Mouse (Mus musculus): ENCODE data around the gene Adamts7.

Gene Adamts7

DNA sequence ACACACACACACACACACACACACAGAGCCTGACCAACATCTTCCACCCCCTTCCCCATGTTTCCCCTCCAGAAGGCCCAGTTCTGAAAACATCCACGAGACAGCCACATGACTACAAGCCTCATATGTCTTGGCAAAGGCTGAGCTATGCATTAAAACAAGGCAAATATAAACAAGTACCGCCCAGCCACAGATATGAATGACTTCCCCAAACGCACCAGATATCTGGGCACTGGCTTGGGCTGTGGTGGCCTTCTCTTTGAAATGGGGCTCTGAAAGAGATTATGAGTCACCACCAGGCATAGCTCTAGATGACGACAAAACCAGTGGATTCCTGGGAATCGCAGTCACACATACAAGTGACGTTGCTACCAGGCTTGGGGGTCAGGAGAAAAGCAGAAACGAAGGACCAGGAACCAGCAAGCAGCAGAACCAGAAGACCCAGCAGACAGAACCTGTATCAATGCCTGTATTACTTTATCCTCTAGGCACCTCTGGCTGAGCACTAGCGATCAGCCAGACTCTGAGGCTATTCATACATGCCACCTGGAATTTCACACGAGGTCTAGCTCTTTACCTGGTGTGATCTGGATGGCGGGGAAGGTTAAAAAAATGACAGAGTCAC is 72.5 kb downstream of the Adamts7 start:
- no peak for DNase-seq (ENCODE audit: low spot score)

DNA sequence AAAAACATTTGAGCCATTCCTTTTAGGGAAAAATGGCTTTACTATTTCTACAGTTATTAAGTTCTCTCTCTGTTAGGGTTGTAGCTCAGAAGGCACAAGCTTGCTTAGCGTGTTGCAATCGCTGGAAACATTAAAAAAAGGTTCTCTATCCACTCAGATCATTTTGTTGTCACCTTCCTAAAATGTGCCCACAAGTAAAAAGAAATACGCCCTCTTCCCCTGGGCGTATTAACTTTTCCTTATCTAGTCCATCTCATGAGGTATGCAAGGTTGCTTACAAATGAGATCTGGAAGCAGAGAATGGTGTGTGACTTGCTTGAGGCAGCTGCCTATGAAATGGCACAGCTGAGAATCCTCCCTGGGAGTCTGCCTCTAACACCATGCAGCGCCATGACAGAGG is 73.9 kb downstream of the Adamts7 start:
- no peak for DNase-seq (ENCODE audit: low spot score)

GRCm38 (mm10) chr9:90237232-90238062 is 74.6 kb downstream of the Adamts7 start:
- DNase-seq (ENCODE audit: low spot score), result no peak

DNA sequence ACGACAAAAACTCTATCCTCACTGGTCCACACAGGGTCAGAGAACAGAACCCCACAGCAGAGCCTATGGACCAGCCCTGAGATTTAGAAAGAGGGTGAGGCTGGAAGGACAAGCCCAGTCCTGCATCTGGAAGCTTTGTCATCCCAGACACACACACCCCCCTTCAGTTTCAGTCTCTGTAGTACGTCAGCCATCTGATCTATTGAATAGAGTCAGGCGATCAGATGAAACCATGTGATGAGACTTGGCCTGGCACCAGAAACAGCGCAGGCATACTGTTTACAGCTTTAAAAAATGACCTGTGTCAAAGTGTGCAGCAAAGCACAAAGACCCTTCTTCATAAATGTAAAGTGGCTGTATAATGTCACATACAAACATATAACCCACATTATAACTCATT is 77.7 kb downstream of the Adamts7 start:
- no peak for DNase-seq (ENCODE audit: low spot score)

DNA sequence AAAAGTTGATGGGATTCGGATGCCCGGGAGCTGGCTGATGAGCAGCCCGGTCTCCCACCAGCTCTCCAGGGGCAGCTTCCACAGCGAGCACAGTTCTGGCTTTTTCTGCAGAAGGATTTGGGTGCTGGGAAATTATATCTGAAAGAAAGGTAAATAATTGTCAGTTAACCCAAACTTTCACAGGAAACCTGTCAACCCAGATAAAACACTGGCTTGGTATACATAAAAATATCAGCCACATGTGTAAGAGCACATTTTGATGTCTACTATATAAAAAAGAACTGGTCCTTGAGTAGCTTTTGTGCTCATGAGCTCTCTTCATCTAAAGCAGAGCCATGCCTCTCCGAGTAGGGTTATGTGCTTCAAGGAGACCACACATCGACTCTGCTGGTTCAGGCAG is 78.2 kb downstream of the Adamts7 start:
- DNase-seq (ENCODE audit: low spot score), result no peak

GRCm38 (mm10) chr9:90241618-90242017 is 78.7 kb downstream of the Adamts7 start:
- no peak for DNase-seq (ENCODE audit: low spot score)

DNA sequence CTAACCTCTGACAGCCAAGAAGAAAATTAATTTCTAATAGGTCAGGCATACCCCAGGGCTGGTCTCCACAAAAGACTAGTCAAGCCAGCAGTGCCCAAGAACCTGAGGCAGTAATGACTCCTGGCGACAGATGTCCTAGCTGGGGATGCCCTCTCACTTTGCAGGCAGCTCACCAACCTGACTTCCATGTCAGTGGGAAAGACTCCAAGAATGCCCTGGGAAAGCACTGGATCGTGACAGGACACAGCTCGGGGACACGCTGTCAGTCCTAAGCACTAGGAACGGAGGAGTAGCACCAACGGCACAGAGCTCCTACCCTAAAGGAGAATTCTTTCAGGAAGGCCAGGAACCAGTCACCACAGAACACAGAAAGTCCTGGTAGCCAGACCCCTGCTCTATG is 79.4 kb downstream of the Adamts7 start:
- no peak for DNase-seq (ENCODE audit: low spot score)

DNA sequence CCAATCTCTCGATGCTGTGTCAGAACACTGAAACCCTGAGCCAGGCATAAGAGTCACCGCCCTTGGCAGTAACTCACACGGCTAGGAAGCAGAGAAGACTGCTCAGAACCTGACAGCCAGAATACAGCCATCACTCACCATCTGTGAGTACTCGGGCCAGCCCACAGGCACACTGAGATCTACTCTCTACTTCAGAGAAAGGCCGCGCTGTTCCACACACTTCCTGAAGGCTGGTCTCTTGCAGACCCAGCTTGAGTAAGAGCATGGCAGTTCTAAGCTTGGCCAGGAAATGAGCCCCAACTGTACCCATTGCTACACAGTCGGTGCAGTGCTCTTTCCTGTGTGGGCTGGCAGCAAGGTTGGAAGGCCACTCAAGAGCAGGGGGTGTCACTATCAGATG is 80.0 kb downstream of the Adamts7 start:
- peak; percentile 22 for DNase-seq (ENCODE audit: low spot score)

DNA sequence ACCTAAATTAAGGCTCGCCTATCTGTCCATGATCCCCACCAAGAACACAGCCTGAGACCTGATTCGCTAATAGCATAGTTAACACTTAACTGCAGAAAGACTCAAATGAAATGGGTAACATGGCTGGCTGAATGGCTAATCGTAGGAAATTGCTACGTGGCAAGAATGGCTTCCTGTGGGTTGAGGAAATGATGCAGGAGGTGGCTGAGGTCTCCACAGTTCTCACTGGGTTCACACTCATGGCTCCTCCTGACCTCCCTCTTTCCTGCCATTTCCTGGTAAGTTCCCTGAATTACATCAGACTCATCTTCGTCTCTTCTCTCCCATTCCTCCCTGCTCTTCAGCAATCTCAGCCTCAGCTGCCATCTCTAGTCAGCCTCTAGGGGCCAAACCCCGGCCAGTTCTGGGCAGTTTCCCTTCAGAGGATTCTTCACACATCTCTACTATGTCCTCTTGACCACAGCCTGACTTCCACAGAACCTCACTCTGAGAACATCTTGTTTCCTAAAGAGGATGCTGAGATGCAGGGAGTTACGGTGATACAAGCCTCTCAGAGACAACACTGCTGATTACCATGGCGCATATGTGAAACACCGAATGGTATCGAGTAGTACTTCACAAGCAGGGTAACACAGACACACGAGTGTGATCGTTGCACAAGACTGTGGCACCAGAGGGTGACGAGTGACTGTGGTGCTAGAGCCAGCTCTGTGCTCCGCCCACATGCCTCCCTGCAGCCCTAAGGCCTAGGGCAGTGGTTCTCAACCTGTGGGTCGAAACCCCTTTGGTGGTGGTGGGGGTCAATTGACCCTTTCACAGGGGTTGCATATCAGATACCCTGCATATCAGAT is 81.7 kb downstream of the Adamts7 start:
- DNase-seq (ENCODE audit: low spot score), result no peak

GRCm38 (mm10) chr9:90245206-90245605 is 82.3 kb downstream of the Adamts7 start:
- DNase-seq (ENCODE audit: low spot score), result no peak

DNA sequence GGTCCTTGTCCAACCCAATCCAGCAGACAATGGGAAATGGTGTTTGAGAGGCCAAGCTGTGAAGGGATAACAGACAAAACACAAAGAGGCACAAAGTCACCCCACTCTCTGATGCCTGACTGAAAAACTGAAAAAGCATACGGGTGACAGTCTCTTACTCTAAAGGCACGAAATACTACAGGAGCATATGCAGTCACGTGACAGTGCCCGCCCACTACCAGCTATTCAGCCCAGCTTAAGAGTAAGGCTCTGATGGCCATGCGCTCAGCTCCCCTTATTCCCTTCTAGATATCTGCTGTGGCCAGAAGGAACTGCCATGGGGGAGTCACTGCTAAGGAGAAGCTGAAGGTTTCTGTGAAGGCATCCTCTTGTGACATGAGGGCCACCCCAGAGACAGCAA is 82.9 kb downstream of the Adamts7 start:
- DNase-seq (ENCODE audit: low spot score), result no peak

DNA sequence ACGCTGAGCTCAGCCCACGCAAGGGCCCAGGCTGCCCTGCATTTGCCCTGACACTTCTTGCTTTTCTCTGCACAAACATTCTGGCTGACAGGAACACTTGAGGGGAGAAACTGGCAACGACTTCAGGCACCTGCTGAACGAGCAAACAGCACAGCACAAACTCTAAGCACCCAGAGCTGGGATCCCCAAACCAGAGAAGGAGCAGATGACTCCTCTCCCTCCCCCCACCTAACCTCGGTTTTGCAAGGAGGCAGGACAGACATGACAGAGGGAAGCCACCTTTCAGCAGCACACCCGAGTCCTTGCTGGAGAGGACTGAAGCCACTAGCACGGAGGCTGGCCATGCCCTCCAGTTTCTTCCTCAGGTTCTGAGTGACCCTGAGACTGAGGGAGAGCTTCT is 84.4 kb downstream of the Adamts7 start:
- DNase-seq (ENCODE audit: low spot score), result no peak

DNA sequence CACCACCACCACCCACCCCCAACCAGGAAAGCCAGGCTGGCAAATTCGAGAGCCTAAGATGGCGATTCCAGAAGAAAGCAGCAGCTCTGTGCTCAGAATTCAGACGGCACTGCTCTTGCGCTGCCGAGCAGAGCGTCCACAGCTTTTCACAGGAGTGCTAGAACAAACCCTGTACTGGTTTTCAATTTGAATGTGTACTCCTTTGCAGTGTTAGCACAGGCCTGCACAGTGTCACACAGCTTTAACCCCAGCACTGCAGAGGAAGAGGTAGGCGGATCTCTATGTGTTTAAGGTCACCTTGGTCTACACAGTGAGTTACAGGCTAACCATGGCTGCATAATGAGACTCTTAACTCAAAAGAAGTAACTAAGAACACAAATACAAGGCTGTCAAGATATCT is 85.5 kb downstream of the Adamts7 start:
- DNase-seq (ENCODE audit: low spot score), result no peak

- no peak for DNase-seq (ENCODE audit: low spot score)
Observed at GRCm38 (mm10) chr9:90249036-90249435, 86.2 kb downstream of the Adamts7 start.

GRCm38 (mm10) chr9:90250141-90250775 is 87.4 kb downstream of the Adamts7 start:
- no peak for DNase-seq (ENCODE audit: low spot score)

GRCm38 (mm10) chr9:90250964-90251750 is 88.3 kb downstream of the Adamts7 start:
- no peak for DNase-seq (ENCODE audit: low spot score)

GRCm38 (mm10) chr9:90253181-90253580 is 90.3 kb downstream of the Adamts7 start:
- DNase-seq (ENCODE audit: low spot score), result no peak

DNA sequence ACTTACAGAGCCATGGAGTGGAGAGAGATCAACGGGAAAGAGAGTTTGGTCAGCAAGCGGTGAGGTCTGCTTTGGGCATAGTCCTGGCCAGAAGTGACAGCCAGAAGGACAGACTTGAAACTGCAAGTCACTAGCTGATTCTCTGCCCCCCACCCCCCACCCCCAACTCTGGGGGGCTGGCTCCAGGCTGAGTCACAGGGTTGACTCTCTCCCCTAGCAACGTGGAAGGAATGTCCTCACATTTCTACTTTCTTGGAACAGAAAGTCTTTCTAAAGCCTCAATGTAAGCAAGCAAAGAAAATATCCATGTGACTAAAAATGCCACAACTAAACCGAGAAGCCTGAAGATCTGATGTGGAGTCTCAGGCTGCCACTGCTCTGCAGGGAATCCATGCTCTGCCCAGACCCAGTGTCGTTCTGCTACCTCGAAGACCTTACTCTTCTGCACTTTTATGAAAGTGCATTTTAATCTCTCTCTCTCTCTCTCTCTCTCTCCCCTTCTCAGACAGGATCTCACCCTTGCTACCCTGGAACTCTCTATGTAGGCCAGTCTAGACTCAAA is 93.1 kb downstream of the Adamts7 start:
- DNase-seq (ENCODE audit: low spot score), result no peak

DNA sequence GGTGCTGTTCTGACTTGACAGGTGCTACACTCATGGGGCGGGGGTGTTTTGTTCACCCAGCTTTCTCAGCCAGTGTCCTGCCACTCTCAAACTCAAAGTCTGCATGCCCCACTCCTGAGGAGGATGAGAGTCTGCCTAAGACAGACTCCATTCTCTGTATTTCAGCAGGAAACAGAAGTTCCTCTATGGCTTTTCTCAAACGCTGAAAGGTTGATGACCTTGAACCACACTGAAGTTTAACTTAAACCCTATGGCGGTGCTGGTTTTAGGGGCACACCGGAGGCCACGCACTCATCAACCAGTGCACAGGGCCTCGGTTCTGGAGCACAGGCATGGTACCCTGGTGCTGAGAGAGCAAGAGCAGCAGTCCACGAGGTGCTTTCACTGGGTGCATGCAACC is 94.4 kb downstream of the Adamts7 start:
- no peak for DNase-seq (ENCODE audit: low spot score)

All from layer of hippocampus, adult 11-12 months (tissue).